Mouse (Mus musculus) MEL (cell line): ENCODE results near the gene Zfp638. TPM values are rescaled to one million over a fixed set of nuclear protein-coding genes. Genes with fewer than 3 reads are reported as not detected.

ENCODE experiments used
- DNase-seq: peaks from one replicate; pipeline ENCODE4 v3.0.0; 2011; ENCODE audit warnings: low read depth, low spot score
- H3K27ac ChIP-seq: 2 replicates; pipeline ENCODE4 v1.5.1; 2012; ENCODE audit warnings: low read depth, mild to moderate bottlenecking, control low read depth, low read length, moderate library complexity; ENCODE audit not compliant: control insufficient read depth
- H3K27me3 ChIP-seq, 2 experiments: fragments of 150-350 bp in 1 of 2; sonication (generic) in 1 of 2; 2 replicates each; pipeline ENCODE4 v1.6.1; 2012; ENCODE audit warnings: low read length in 2 of 2, mild to moderate bottlenecking in 2 of 2, improper control_type of control experiment in 1 of 2, moderate library complexity in 1 of 2; ENCODE audit not compliant: insufficient read depth in 2 of 2, control insufficient read depth in 1 of 2
- H3K36me3 ChIP-seq, 2 experiments: 2 replicates each; pipeline ENCODE4 v1.6.1; 2012 to 2014; ENCODE audit warnings: low read length in 2 of 2, improper control_type of control experiment in 1 of 2, inconsistent platforms in 1 of 2, mild to moderate bottlenecking in 1 of 2; ENCODE audit not compliant: insufficient read depth in 2 of 2, control insufficient read depth in 1 of 2
- H3K4me1 ChIP-seq, 2 experiments: fragments of 150-350 bp in 1 of 2; sonication (generic) in 1 of 2; 2 replicates each; pipeline ENCODE4 v1.6.1; 2012; ENCODE audit warnings: low read length in 2 of 2, improper control_type of control experiment in 1 of 2, mild to moderate bottlenecking in 1 of 2; ENCODE audit not compliant: insufficient read depth in 2 of 2, control insufficient read depth in 1 of 2
- H3K4me3 ChIP-seq, 2 experiments: fragments of 150-350 bp in 1 of 2; sonication (generic) in 1 of 2; 2 replicates each; pipeline ENCODE4 v1.5.1; 2012; ENCODE audit warnings: low read depth in 2 of 2, low read length in 2 of 2, mild to moderate bottlenecking in 2 of 2, moderate library complexity in 2 of 2, control low read depth in 1 of 2, improper control_type of control experiment in 1 of 2; ENCODE audit not compliant: control insufficient read depth in 1 of 2, insufficient read depth in 1 of 2
- H3K79me2 ChIP-seq: 2 replicates; pipeline ENCODE4 v1.6.1; 2012; ENCODE audit warnings: mild to moderate bottlenecking, low read length, moderate library complexity; ENCODE audit not compliant: control insufficient read depth, poor library complexity, insufficient read depth
- H3K9ac ChIP-seq: 2 replicates; pipeline ENCODE4 v1.6.1; 2012; ENCODE audit warnings: low read depth, mild to moderate bottlenecking, control low read depth, low read length, moderate library complexity; ENCODE audit not compliant: control insufficient read depth, poor library complexity, severe bottlenecking
- H3K9me3 ChIP-seq: fragments of 150-350 bp; sonication (generic); replicated peaks from 2 replicates; pipeline ENCODE4 v1.6.1; 2012; ENCODE audit warnings: mild to moderate bottlenecking, low read length, improper control_type of control experiment, moderate library complexity; ENCODE audit not compliant: insufficient read depth
- CHD2 ChIP-seq: IDR thresholded peaks from 2 replicates; pipeline ENCODE4 v1.6.1; 2011; ENCODE audit warnings: low read length, improper control_type of control experiment
- CTCF ChIP-seq, 3 experiments: IDR thresholded peaks in 2 of 3; conservative IDR thresholded peaks in 1 of 3; 2 replicates each; pipeline ENCODE4 v1.5.1; 2011 to 2012; ENCODE audit warnings: low read length in 3 of 3, low read depth in 2 of 3, mild to moderate bottlenecking in 2 of 3, improper control_type of control experiment in 1 of 3, inconsistent platforms in 1 of 3, mixed read lengths in 1 of 3, moderate library complexity in 1 of 3; ENCODE audit not compliant: control insufficient read depth in 1 of 3, insufficient read depth in 1 of 3, poor library complexity in 1 of 3, severe bottlenecking in 1 of 3
- E2F4 ChIP-seq: IDR thresholded peaks from 2 replicates; pipeline ENCODE4 v1.6.1; 2011; ENCODE audit warnings: low read depth, low read length, improper control_type of control experiment, borderline replicate concordance
- ELF1 ChIP-seq: IDR thresholded peaks from 2 replicates; pipeline ENCODE4 v1.6.1; 2014; ENCODE audit warnings: low read depth, mild to moderate bottlenecking, inconsistent platforms, low read length, improper control_type of control experiment, moderate library complexity
- KAT2A ChIP-seq: conservative IDR thresholded peaks from 2 replicates; pipeline ENCODE4 v1.6.1; 2012; ENCODE audit warnings: low read depth, low read length, improper control_type of control experiment, inconsistent platforms
- MAX ChIP-seq: IDR thresholded peaks from 2 replicates; pipeline ENCODE4 v1.6.1; 2011; ENCODE audit warnings: low read length, improper control_type of control experiment
- MAZ ChIP-seq: IDR thresholded peaks from 2 replicates; pipeline ENCODE4 v1.6.1; 2012; ENCODE audit warnings: low read depth, mild to moderate bottlenecking, inconsistent platforms, low read length, improper control_type of control experiment
- MXI1 ChIP-seq: IDR thresholded peaks from 2 replicates; pipeline ENCODE4 v1.6.1; 2011; ENCODE audit warnings: mild to moderate bottlenecking, low read depth, low read length, improper control_type of control experiment
- MYC ChIP-seq: IDR thresholded peaks from 2 replicates; pipeline ENCODE4 v1.6.1; 2011; ENCODE audit warnings: low read depth, mild to moderate bottlenecking, low read length, improper control_type of control experiment, moderate library complexity
- NELFE ChIP-seq: IDR thresholded peaks from 2 replicates; pipeline ENCODE4 v1.6.1; 2011; ENCODE audit warnings: low read depth, low read length, improper control_type of control experiment
- POLR2AphosphoS2 ChIP-seq: IDR thresholded peaks from 2 replicates; pipeline ENCODE4 v1.6.1; 2011; ENCODE audit warnings: low read length, improper control_type of control experiment
- SIN3A ChIP-seq: IDR thresholded peaks from 2 replicates; pipeline ENCODE4 v1.6.1; 2012; ENCODE audit warnings: low read length, improper control_type of control experiment, inconsistent platforms
- TAL1 ChIP-seq: IDR thresholded peaks from 2 replicates; pipeline ENCODE4 v1.6.1; 2012; ENCODE audit warnings: mild to moderate bottlenecking, inconsistent platforms, low read length, moderate library complexity, mixed read lengths
- TBP ChIP-seq: IDR thresholded peaks from 2 replicates; pipeline ENCODE4 v1.8.0; 2011; ENCODE audit warnings: low read depth, low read length, improper control_type of control experiment
- TCF12 ChIP-seq: IDR thresholded peaks from 2 replicates; pipeline ENCODE4 v1.6.1; 2014; ENCODE audit warnings: low read depth, mild to moderate bottlenecking, inconsistent platforms, low read length, improper control_type of control experiment, moderate library complexity
- USF1 ChIP-seq: IDR thresholded peaks from 2 replicates; pipeline ENCODE4 v1.6.1; 2014; ENCODE audit warnings: low read depth, mild to moderate bottlenecking, inconsistent platforms, low read length, improper control_type of control experiment, moderate library complexity
- USF2 ChIP-seq, 2 experiments: IDR thresholded peaks; 2 replicates each; pipeline ENCODE4 v1.6.1; 2011 to 2012; ENCODE audit warnings: improper control_type of control experiment in 2 of 2, low read length in 2 of 2, borderline replicate concordance in 1 of 2, inconsistent platforms in 1 of 2, low read depth in 1 of 2, mild to moderate bottlenecking in 1 of 2; ENCODE audit not compliant: insufficient read depth in 1 of 2
- polyA plus RNA-seq, 2 experiments: library from polyadenylated mRNA; stranded (reverse) in 1 of 2; unstranded in 1 of 2; fragments of >175 nt in 1 of 2; fragments of >200 nt in 1 of 2; gene quantifications; 2 replicates each; pipeline versions ENCODE4 v1.2.1 to v1.2.4; 2012; ENCODE audit warnings: low replicate concordance in 2 of 2, low read depth in 1 of 2; ENCODE audit not compliant: insufficient read length in 2 of 2, insufficient read depth in 1 of 2, missing spikeins in 1 of 2
- total RNA-seq: library from RNA; depleted of rRNA; stranded (reverse); fragments of 300-350 nt; gene quantifications from 2 replicates; pipeline ENCODE4 v1.2.3, GENCODE M21; 2012

Zfp638 gene
- total and polyA plus RNA-seq, 3 experiments, result 50.1 to 69.0 (median 61.2) TPM

DNA sequence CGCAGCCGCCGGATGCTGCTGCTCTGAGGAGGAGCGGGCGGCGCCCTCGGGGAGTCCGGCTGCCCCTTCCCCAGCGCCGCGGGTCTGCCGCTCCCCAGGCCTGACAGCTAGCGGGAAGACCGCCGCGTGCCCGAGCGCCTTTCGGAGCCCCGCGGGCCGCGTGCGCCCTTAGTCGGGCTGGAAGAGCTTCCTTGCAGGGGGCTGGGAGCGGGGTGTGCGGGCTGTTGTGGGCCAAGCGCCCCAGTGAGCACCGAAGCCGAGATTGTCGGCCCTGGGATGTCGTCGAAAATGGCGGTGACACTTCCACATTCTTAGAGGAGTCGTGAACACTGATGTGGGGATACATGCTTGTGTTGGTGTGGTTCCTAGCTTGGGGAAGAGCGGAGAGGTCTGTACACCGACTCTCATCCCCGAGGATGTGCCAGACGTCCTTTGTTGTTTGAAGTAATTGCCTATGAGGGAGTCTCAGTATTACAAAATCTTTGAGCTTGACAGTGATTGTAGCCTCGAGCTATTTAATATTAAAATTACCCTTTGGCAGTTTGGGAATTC lies 47.9 kb downstream of the Zfp638 start:
- Histone ChIP-seq H3K79me2 (peaks cover 30% of the 10 kb centered on the region), H3K9me3 (no peaks in the 10 kb centered on the region), H3K27me3 (no peaks in the 10 kb centered on the region; a peak in 1 of 4 replicates), H3K9ac (peak overlapping the region; percentile 95), H3K4me3 (peak overlapping the region; percentile 87 to 95), H3K36me3 (peaks cover 0 to 6% of the 10 kb centered on the region in 2 experiments; a peak in 2 of 4 replicates), H3K4me1 (peaks cover 0 to 5% of the 10 kb centered on the region in 2 experiments; a peak in 2 of 4 replicates), H3K27ac (peak overlapping the region; percentile 82)
- DNase-seq, result peak; percentile 57
- TF ChIP-seq MYC (peak; percentile 55), POLR2AphosphoS2 (no peak), USF2 (IDR thresholded peaks at IDR 0.05; ENCODE audit: borderline replicate concordance in 1 of 2, insufficient read depth in 1 of 2, low read depth in 1 of 2, low read length in 2 of 2) (no peak), CHD2 (no peak), TBP (0 out of 2 replicates have a peak, but pooled peaks have one; percentile 13), MAX (no peak), TCF12 (no peak), E2F4 (no peak), MAZ (no peak)

DNA sequence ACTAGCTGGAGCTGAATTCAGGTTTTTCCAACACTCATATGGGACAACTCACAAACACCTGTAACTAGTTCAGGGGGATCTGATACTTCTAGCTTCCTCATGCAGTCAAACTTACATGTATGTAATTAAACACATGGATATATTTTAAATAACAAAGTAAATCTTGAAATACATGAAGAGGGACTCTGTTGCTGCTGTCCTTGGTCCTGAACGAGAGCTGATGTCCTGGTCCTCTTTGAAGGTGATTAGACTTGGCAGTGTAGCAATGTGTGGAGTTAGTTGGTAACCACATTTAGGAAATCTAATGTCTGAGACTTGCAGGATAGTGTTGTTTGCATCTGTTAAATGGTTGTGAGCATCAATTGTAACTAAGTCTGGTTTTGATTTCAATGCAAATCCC lies 60.5 kb downstream of the Zfp638 start:
- H3K27me3 ChIP-seq, result no peaks in the 10 kb centered on the region
- H3K36me3 ChIP-seq, result peaks cover 5 to 6% of the 10 kb centered on the region in 2 experiments; a peak in 3 of 4 replicates
- H3K27ac ChIP-seq, result no peak overlapping the region
- no peaks in the 10 kb centered on the region for H3K9me3 ChIP-seq
- H3K4me1 ChIP-seq, result no peaks in the 10 kb centered on the region
- H3K9ac ChIP-seq, result no peak overlapping the region
- peaks cover 49% of the 10 kb centered on the region for H3K79me2 ChIP-seq
- TF ChIP-seq CTCF (IDR thresholded peaks at IDR 0.05 in 2 of 3, conservative IDR thresholded peaks at IDR 0.05 in 1 of 3; ENCODE audit: control insufficient read depth in 1 of 3, insufficient read depth in 1 of 3, low read depth in 2 of 3, low read length in 3 of 3, poor library complexity in 1 of 3, severe bottlenecking in 1 of 3) (no peak), TAL1 (no peak), MYC (no peak), SIN3A (peak; percentile 94), ELF1 (no peak), MAX (no peak), NELFE (no peak), MXI1 (peak; percentile 87), USF1 (no peak), KAT2A (no peak), USF2 (IDR thresholded peaks at IDR 0.05; ENCODE audit: borderline replicate concordance in 1 of 2, insufficient read depth in 1 of 2, low read depth in 1 of 2, low read length in 2 of 2) (no peak), MAZ (no peak)
- no peak overlapping the region for H3K4me3 ChIP-seq
- DNase-seq, result peak; percentile 77
